Mouse (Mus musculus) midbrain, postnatal 0 days (tissue): ENCODE data around the gene Tmem259. TPM values are rescaled to one million over a fixed set of nuclear protein-coding genes. Genes with fewer than 3 reads are reported as not detected.

ENCODE experiments used
- ATAC-seq: fragments of 200-750 bp; cut with Nextera tagmentation; 2 replicates; pipeline ENCODE4 v1.8.0; 2017; ENCODE audit warnings: moderate number of reproducible peaks, mild to moderate bottlenecking, moderate TSS enrichment, moderate library complexity; ENCODE audit not compliant: low FRiP score
- DNase-seq: peaks from one replicate; pipeline ENCODE4 v3.0.0-alpha.2; 2015; ENCODE audit warnings: low spot score
- H3K27ac ChIP-seq: fragments of 300-500 bp; sonication (generic); 2 replicates; pipeline ENCODE4 v1.5.1; 2014; ENCODE audit warnings: low read depth, mild to moderate bottlenecking, low read length, mixed read lengths
- H3K27me3 ChIP-seq: fragments of 300-500 bp; sonication (generic); 2 replicates; pipeline ENCODE4 v1.6.1; 2014; ENCODE audit warnings: low read length, control low read depth, mixed read lengths; ENCODE audit not compliant: insufficient read depth
- H3K36me3 ChIP-seq: fragments of 300-500 bp; sonication (generic); 2 replicates; pipeline ENCODE4 v1.6.1; 2014; ENCODE audit warnings: low read length, control low read depth, mixed read lengths; ENCODE audit not compliant: insufficient read depth
- H3K4me1 ChIP-seq: fragments of 300-500 bp; sonication (generic); 2 replicates; pipeline ENCODE4 v1.6.1; 2014; ENCODE audit warnings: mild to moderate bottlenecking, control low read depth, antibody characterized with exemption, low read length, mixed read lengths; ENCODE audit not compliant: insufficient read depth
- H3K4me2 ChIP-seq: fragments of 300-500 bp; sonication (generic); 2 replicates; pipeline ENCODE4 v1.6.1; 2014; ENCODE audit warnings: low read depth, mild to moderate bottlenecking, low read length, mixed read lengths; ENCODE audit not compliant: poor library complexity, severe bottlenecking
- H3K4me3 ChIP-seq: fragments of 300-500 bp; sonication (generic); 2 replicates; pipeline ENCODE4 v1.5.1; 2014; ENCODE audit warnings: low read depth, mild to moderate bottlenecking, low read length, moderate library complexity
- H3K9ac ChIP-seq: fragments of 300-500 bp; sonication (generic); replicated peaks from 2 replicates; pipeline ENCODE4 v1.6.1; 2014; ENCODE audit warnings: mild to moderate bottlenecking, low read length, moderate library complexity, mixed read lengths; ENCODE audit not compliant: poor library complexity, severe bottlenecking
- H3K9me3 ChIP-seq: fragments of 300-500 bp; sonication (generic); 2 replicates; pipeline ENCODE4 v1.6.1; 2016; ENCODE audit warnings: low read length, control low read depth
- CTCF ChIP-seq: IDR thresholded peaks from 2 replicates; pipeline ENCODE4 v1.5.1; 2016; ENCODE audit warnings: antibody characterized with exemption, mild to moderate bottlenecking
- WGBS: fragments of 180-500 bp; shearing (Covaris S2); extraction: QIAGEN DNeasy Blood & Tissue Kit; methylation state at CpG from one replicate; pipeline ENCODE4 v1.1.7; 2014; 5-methylcytosine and 5-hydroxymethylcytosine counted together
- polyA plus RNA-seq: library from polyadenylated mRNA; unstranded; fragments of >200 nt; fragmentation: Nextera tagmentation; extraction: Ambion mirVana; gene quantifications from 2 replicates; pipeline ENCODE4 v1.2.1, GENCODE M21; 2015
- total RNA-seq: library from RNA; depleted of rRNA; stranded (reverse); fragments of >200 nt; gene quantifications from 2 replicates; pipeline ENCODE4 v1.2.3, GENCODE M21; 2014

Tmem259 gene
- total and polyA plus RNA-seq, 2 experiments from 2014 or later = 29.3 to 172 TPM

DNA sequence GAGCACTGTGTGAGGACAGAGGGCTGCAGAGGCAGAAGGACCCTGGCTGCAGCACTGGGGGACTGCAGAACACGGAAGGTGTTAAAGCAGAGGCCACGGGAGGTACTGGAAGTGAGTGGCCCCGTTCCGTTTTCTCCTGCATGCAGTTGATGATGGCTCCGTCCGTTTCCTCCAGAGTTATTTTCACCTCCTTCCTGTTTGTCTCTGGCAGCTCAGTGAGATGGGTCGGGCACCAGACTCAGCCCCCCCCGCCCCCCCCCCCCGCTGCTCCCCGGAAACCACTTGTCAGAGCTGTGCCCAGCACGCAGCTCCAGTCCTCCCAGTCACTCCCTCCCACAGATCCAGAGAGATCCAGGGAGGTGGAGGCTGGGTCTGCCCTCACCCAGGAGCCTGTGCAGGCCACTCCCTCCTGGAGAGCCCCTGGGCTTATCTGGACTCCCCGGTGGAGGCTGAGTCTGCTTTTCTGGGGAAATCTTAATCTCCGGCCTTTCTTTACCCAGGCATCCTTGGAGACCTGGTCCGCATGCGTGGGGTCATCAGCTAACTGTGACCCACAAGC is 34.7 kb upstream of the Tmem259 start:
- H3K9me3 ChIP-seq = no peaks in the 10 kb centered on the region
- no peak for ATAC-seq
- no peaks in the 10 kb centered on the region for H3K36me3 ChIP-seq
- H3K4me1 ChIP-seq = no peaks in the 10 kb centered on the region
- no peak for DNase-seq
- 15% methylated on average over 12 of the region's 15 CpGs for WGBS
- no peak for TF ChIP-seq CTCF
- H3K9ac ChIP-seq = no peak overlapping the region
- H3K4me3 ChIP-seq = no peak overlapping the region
- H3K27me3 ChIP-seq = peaks cover 17% of the 10 kb centered on the region
- H3K4me2 ChIP-seq = no peak overlapping the region
- H3K27ac ChIP-seq = no peak overlapping the region

DNA sequence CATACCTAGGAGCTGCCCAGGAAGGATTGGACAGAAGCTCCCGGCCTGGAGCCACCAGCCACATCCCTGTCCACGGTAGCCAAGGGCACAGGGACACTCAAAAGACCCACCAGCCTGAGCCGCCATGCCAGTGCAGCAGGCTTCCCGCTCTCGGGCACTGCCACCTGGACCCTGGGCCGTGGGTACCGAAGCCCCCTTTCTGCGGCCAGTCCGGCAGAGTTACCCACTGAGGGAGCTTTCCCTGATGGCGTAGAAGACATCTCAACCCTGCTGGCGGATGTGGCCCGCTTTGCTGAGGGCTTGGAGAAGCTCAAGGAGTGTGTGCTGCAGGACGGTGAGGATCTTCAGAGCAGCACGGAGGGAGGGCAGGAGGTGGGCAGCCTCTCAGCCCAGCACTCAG is 33.6 kb upstream of the Tmem259 start:
- DNase-seq = no peak
- no peak for TF ChIP-seq CTCF
- H3K9me3 ChIP-seq = no peaks in the 10 kb centered on the region

DNA sequence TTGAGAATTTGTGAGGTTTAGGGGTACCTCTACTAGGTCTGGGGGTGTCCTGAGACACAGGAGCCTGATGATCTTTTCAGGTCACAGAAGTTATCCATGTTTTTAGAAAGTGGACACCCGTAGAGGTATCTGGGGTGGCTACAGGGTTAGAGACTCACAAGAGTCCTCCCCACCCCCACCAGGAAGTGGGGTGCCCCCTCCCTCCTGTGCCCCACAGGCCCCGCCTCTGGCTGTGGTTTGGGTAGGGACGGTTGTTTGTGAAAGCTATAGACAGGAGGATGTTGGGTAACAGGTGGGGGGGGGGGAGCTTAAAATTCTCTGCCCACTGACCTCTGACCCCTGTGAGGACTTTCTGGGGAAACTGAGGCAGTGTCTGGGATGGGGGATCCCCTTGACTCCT is 33.2 kb upstream of the Tmem259 start:
- TF ChIP-seq CTCF = no peak
- no peak for DNase-seq
- Histone ChIP-seq H3K4me2 (no peak overlapping the region), H3K9me3 (no peaks in the 10 kb centered on the region), H3K4me1 (no peaks in the 10 kb centered on the region), H3K36me3 (no peaks in the 10 kb centered on the region), H3K27me3 (peaks cover 27% of the 10 kb centered on the region), H3K27ac (no peak overlapping the region), H3K9ac (no peak overlapping the region), H3K4me3 (no peak overlapping the region)
- WGBS = 78% methylated on average over 3 of the region's 3 CpGs
- ATAC-seq = no peak

More for the DNA sequence above, 33.6 kb upstream of the Tmem259 start:
- Histone ChIP-seq H3K4me1 (no peaks in the 10 kb centered on the region), H3K36me3 (no peaks in the 10 kb centered on the region), H3K9ac (no peak overlapping the region), H3K4me3 (no peak overlapping the region), H3K4me2 (no peak overlapping the region), H3K27me3 (peaks cover 27% of the 10 kb centered on the region), H3K27ac (no peak overlapping the region)
- ATAC-seq = no peak
- WGBS = 82% methylated on average over 14 of the region's 14 CpGs

DNA sequence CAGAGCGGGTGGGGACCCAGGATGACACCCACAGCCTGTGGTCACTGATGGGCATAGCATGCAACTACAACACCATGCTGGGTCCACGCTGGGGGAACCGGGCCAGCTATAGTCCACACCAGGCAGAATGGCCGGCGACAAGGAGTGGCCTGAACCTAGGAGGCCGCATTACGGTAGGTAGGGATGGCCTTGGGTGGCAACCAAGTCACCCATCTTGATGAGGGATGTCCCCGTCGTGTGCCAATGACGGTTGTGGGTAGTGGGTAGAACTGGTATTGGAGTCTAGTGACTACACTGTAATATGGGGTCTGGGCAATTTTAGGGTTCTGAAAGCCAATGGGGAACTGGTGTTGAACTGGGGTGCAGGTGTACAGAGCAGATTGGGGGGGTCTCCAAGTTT is 32.8 kb upstream of the Tmem259 start:
- Histone ChIP-seq H3K27me3 (peaks cover 27% of the 10 kb centered on the region), H3K36me3 (0 out of 2 replicates have a peak, but pooled peaks cover 3% of the 10 kb centered on the region), H3K27ac (no peak overlapping the region), H3K4me2 (no peak overlapping the region), H3K9me3 (0 out of 2 replicates have a peak, but pooled peaks cover 1% of the 10 kb centered on the region), H3K9ac (no peak overlapping the region), H3K4me1 (no peaks in the 10 kb centered on the region), H3K4me3 (no peak overlapping the region)
- DNase-seq (no peak), ATAC-seq (no peak)
- 92% methylated on average over 10 of the region's 10 CpGs for WGBS
- TF ChIP-seq CTCF = no peak

DNA sequence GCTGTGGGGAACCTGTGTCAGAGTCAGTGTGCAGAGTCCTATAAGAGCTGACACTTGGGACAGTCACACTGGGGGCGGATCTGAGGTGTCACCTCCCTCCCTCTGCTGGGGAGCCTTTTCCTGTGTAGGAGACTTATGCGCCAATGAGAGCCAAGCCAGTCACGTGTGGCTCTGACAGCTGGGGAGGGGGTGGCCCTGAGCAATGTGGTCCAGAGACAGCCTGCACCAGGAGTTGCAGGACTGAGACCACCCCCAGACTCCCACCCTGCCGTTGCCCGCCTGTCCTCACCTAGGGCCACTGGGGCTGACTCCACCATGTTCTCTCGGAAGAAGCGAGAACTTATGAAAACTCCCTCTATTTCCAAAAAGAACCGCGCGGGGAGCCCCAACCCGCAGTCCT is 32.4 kb upstream of the Tmem259 start, which contains the start of gene Arhgap45:
TSS of gene Arhgap45 (plus strand) at position 143 of the 400 bp plus-strand sequence.
- H3K4me3 ChIP-seq = no peak within 1 kb of the TSS
- no peak for ATAC-seq
- no peak for TF ChIP-seq CTCF

DNA sequence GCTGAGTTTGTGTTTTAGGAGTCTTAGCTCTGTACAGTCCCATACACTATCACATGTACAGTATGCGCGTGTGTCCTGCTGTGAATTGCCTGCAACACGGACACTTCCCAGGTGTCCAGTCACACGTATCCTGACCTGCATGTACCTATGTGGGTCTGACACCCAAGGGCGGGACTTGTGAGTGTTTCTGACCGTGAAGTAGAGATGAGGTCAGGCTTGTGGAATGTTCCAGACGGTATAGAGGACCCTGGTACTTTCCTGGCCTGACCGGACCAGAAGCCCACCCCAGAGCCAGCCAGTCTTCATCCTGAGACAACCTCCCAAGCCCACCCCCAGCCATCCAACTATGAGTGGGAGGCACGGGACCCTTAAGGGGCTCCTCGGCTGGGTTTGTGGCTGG is 31.5 kb upstream of the Tmem259 start:
- peaks cover 7% of the 10 kb centered on the region; the same call in 1 of the 2 replicates for H3K36me3 ChIP-seq
- ATAC-seq (no peak), DNase-seq (no peak)
- peaks cover 27% of the 10 kb centered on the region for H3K27me3 ChIP-seq
- H3K9me3 ChIP-seq = peaks cover 12% of the 10 kb centered on the region
- WGBS = 85% methylated on average over 10 of the region's 10 CpGs
- H3K27ac ChIP-seq = no peak overlapping the region
- no peak overlapping the region for H3K9ac ChIP-seq
- no peak overlapping the region for H3K4me2 ChIP-seq
- TF ChIP-seq CTCF = no peak
- H3K4me3 ChIP-seq = no peak overlapping the region
- H3K4me1 ChIP-seq = no peaks in the 10 kb centered on the region

More for the DNA sequence above, 32.4 kb upstream of the Tmem259 start, which contains the start of gene Arhgap45:
- H3K9me3 ChIP-seq = 0 out of 2 replicates have a peak, but pooled peaks cover 5% of the 10 kb centered on the region
- H3K9ac ChIP-seq = no peak within 1 kb of the TSS
- H3K36me3 ChIP-seq = peaks cover 7% of the 10 kb centered on the region; the same call in 1 of the 2 replicates
- H3K4me1 ChIP-seq = no peaks in the 10 kb centered on the region
- no peak within 1 kb of the TSS for H3K4me2 ChIP-seq
- H3K27me3 ChIP-seq = peaks cover 27% of the 10 kb centered on the region
- no peak for DNase-seq
- no peak within 1 kb of the TSS for H3K27ac ChIP-seq
- 69% methylated on average over 11 of the region's 11 CpGs for WGBS
